Mouse (Mus musculus): ENCODE data around the gene Ddr2.

- TF ChIP-seq CTCF (conservative IDR thresholded peaks at IDR 0.05 in 1 of 2, IDR thresholded peaks at IDR 0.05 in 1 of 2; ENCODE audit: low read depth in 2 of 2, low read length in 2 of 2), result no peak
- TF ChIP-seq POLR2A (IDR thresholded peaks at IDR 0.05; ENCODE audit: low read depth, low read length), result no peak
- no peak for TF ChIP-seq KAT2A (IDR thresholded peaks at IDR 0.05; ENCODE audit: insufficient replicate concordance, low read length)
- TF ChIP-seq SMC3 (IDR thresholded peaks at IDR 0.05; ENCODE audit: low read depth, low read length), result no peak
- TF ChIP-seq CHD2 (IDR thresholded peaks at IDR 0.05; ENCODE audit: low read length), result no peak
- no peak for TF ChIP-seq GABPA (IDR thresholded peaks at IDR 0.05; ENCODE audit: insufficient replicate concordance, low read depth, low read length)
- TF ChIP-seq SIN3A (IDR thresholded peaks at IDR 0.05; ENCODE audit: low read length), result no peak
- no peak for TF ChIP-seq JUN (IDR thresholded peaks at IDR 0.05; ENCODE audit: insufficient read depth, low read depth, low read length)
- no peak for TF ChIP-seq TCF12 (IDR thresholded peaks at IDR 0.05; ENCODE audit: low read depth, low read length)
- no peak for TF ChIP-seq ZMIZ1 (IDR thresholded peaks at IDR 0.05; ENCODE audit: low read depth, low read length)
Measured at GRCm38 (mm10) chr1:170014784-170015183, 95.8 kb downstream of the Ddr2 start.

Data from CH12.LX (cell line).